Mouse (Mus musculus): ENCODE results near the gene Gm6408.
A peak's percentile ranks its signal among the peaks of the same experiment; 100 is the strongest.
"Not testable (repeated sequence)": the region's sequence is repeated elsewhere in the genome, so short reads cannot be mapped to it uniquely, and the experiment has no call there.

Gene Gm6408

DNA sequence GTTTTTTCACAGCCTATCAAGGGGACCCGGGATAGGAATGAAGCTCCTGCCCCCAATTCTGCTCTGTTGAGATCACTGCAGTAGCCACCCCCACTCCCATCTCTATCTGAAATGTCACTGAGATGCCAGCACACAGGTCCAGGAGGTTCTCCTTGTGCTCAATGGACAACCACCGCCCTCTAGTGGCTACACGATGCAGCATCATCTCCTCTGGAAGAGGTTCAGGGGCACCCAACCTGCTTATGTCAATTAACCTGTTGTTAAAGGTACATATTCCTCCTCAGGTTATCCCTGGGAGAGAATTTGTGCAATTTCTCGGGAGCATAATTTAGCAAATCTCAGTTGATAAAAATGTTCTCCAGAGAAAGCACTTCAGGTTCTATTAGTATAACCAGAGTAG lies 7.2 kb downstream of the Gm6408 start:
- H3K4me3 ChIP-seq (replicated peaks; ENCODE audit: low read length); H3K9me3 ChIP-seq (ENCODE audit: low read length); H3K27me3 ChIP-seq (ENCODE audit: insufficient read depth, low read length); H3K36me3 ChIP-seq (ENCODE audit: insufficient read depth, low read length); H3K4me1 ChIP-seq (replicated peaks; ENCODE audit: low read depth, low read length): not testable (repeated sequence)
- peak; percentile 10; the same call in 1 of the 2 replicates for TF ChIP-seq CTCF (conservative IDR thresholded peaks at IDR 0.05; ENCODE audit: low read length)

DNA sequence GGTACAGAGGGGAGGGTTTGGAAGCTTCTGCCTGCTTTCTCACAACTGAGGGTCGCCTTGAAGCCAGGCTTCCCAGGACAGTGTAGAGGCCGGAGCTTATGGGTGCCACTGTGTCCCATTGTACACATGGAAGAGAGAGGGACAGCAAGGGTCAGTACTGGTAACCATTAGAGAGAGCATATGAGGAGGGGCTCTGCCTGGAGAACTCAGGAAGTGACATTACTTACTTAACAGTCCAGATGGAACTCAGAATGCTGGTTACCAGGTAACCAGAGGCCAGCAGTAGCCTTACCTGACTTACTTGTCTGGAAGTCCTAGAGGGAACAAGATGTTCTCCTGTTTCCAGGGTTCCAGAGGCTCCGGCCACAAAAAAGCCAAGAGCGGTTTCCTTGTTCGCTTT lies 9.3 kb downstream of the Gm6408 start, which contains the start of gene Gm6370:
Gene Gm6370, plus strand, starts transcription at position 301 of the 400 bp plus-strand sequence.
- not testable (repeated sequence) for H3K9me3 ChIP-seq (ENCODE audit: low read length); H3K4me3 ChIP-seq (replicated peaks; ENCODE audit: low read length); H3K36me3 ChIP-seq (ENCODE audit: insufficient read depth, low read length); H3K4me1 ChIP-seq (replicated peaks; ENCODE audit: low read depth, low read length); H3K27me3 ChIP-seq (ENCODE audit: insufficient read depth, low read length)

DNA sequence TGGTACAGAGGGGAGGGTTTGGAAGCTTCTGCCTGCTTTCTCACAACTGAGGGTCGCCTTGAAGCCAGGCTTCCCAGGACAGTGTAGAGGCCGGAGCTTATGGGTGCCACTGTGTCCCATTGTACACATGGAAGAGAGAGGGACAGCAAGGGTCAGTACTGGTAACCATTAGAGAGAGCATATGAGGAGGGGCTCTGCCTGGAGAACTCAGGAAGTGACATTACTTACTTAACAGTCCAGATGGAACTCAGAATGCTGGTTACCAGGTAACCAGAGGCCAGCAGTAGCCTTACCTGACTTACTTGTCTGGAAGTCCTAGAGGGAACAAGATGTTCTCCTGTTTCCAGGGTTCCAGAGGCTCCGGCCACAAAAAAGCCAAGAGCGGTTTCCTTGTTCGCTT lies 20.3 kb downstream of the Gm6408 start, which contains the start of gene 4930449I24Rik:
Gene 4930449I24Rik, plus strand, starts transcription at position 301 of the 400 bp plus-strand sequence.
- H3K9me3 ChIP-seq (ENCODE audit: low read length); H3K4me1 ChIP-seq (replicated peaks; ENCODE audit: low read depth, low read length); H3K36me3 ChIP-seq (ENCODE audit: insufficient read depth, low read length); H3K27me3 ChIP-seq (ENCODE audit: insufficient read depth, low read length); H3K4me3 ChIP-seq (replicated peaks; ENCODE audit: low read length): not testable (repeated sequence)

DNA sequence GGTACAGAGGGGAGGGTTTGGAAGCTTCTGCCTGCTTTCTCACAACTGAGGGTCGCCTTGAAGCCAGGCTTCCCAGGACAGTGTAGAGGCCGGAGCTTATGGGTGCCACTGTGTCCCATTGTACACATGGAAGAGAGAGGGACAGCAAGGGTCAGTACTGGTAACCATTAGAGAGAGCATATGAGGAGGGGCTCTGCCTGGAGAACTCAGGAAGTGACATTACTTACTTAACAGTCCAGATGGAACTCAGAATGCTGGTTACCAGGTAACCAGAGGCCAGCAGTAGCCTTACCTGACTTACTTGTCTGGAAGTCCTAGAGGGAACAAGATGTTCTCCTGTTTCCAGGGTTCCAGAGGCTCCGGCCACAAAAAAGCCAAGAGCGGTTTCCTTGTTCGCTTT lies 32.1 kb downstream of the Gm6408 start, which contains the start of gene Gm3402:
Gene Gm3402, plus strand, starts transcription at position 301 of the 400 bp plus-strand sequence.
- not testable (repeated sequence) for H3K9me3 ChIP-seq (ENCODE audit: low read length); H3K36me3 ChIP-seq (ENCODE audit: insufficient read depth, low read length); H3K4me1 ChIP-seq (replicated peaks; ENCODE audit: low read depth, low read length); H3K4me3 ChIP-seq (replicated peaks; ENCODE audit: low read length); H3K27me3 ChIP-seq (ENCODE audit: insufficient read depth, low read length)

DNA sequence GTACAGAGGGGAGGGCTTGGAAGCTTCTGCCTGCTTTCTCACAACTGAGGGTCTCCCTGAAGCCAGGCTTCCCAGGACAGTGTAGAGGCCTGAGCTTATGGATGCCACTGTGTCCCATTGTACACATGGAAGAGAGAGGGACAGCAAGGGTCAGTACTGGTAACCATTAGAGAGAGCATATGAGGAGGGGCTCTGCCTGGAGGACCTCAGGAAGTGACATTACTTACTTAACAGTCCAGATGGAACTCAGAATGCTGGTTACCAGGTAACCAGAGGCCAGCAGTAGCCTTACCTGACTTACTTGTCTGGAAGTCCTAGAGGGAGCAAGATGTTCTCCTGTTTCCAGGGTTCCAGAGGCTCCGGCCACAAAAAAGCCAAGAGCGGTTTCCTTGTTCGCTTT lies 43.7 kb downstream of the Gm6408 start, which contains the start of gene Gm3404:
Gene Gm3404, plus strand, starts transcription at position 301 of the 400 bp plus-strand sequence.
- H3K27me3 ChIP-seq (ENCODE audit: insufficient read depth, low read length); H3K4me1 ChIP-seq (replicated peaks; ENCODE audit: low read depth, low read length); H3K4me3 ChIP-seq (replicated peaks; ENCODE audit: low read length); H3K36me3 ChIP-seq (ENCODE audit: insufficient read depth, low read length); H3K9me3 ChIP-seq (ENCODE audit: low read length): not testable (repeated sequence)

All from E14TG2a.4 (cell line).